Mouse (Mus musculus): ENCODE data around the gene ccdc198. TPM values are rescaled to one million over a fixed set of nuclear protein-coding genes. Genes with fewer than 3 reads are reported as not detected.
"Not testable (repeated sequence)": the region's sequence is repeated elsewhere in the genome, so short reads cannot be mapped to it uniquely, and the experiment has no call there.

The ccdc198 gene
- polyA plus RNA-seq (2012; rRNA removed), result 28.6 and 33.8 TPM in 2 replicates

GRCm38 (mm10) chr14:49245126-49245714 is at the start of gene ccdc198:
TSS of gene ccdc198 (minus strand) at chr14:49245474.
- Histone ChIP-seq H3K27ac (ENCODE audit: control insufficient read depth, insufficient read depth, low read depth, low read length) (no peak within 1 kb of the TSS), H3K27me3 (ENCODE audit: control insufficient read depth, insufficient read depth, low read length) (no peaks in the 10 kb centered on the region), H3K4me3 (ENCODE audit: control insufficient read depth, low read depth, low read length) (peak within 1 kb of the TSS; percentile 78), H3K36me3 (ENCODE audit: control insufficient read depth, insufficient read depth, low read length) (no peaks in the 10 kb centered on the region), H3K4me1 (ENCODE audit: control insufficient read depth, insufficient read depth, low read length) (peaks cover 4% of the 10 kb centered on the region)
- TF ChIP-seq POLR2A (IDR thresholded peaks at IDR 0.05; ENCODE audit: control insufficient read depth, low read depth, low read length) (no peak), CTCF (IDR thresholded peaks at IDR 0.05; ENCODE audit: control insufficient read depth, insufficient read depth, insufficient replicate concordance, low read depth, low read length) (no peak)

- H3K4me3 ChIP-seq (ENCODE audit: control insufficient read depth, low read depth, low read length), result no peak overlapping the region
- H3K27ac ChIP-seq (ENCODE audit: control insufficient read depth, insufficient read depth, low read depth, low read length), result no peak overlapping the region
- no peaks in the 10 kb centered on the region for H3K4me1 ChIP-seq (ENCODE audit: control insufficient read depth, insufficient read depth, low read length)
- no peak for TF ChIP-seq CTCF (IDR thresholded peaks at IDR 0.05; ENCODE audit: control insufficient read depth, insufficient read depth, insufficient replicate concordance, low read depth, low read length)
- TF ChIP-seq POLR2A (IDR thresholded peaks at IDR 0.05; ENCODE audit: control insufficient read depth, low read depth, low read length), result no peak
- no peaks in the 10 kb centered on the region for H3K27me3 ChIP-seq (ENCODE audit: control insufficient read depth, insufficient read depth, low read length)
- H3K36me3 ChIP-seq (ENCODE audit: control insufficient read depth, insufficient read depth, low read length), result no peaks in the 10 kb centered on the region
Observed at GRCm38 (mm10) chr14:49293802-49294449, 48.7 kb upstream of the ccdc198 start.

- no peaks in the 10 kb centered on the region for H3K4me1 ChIP-seq (ENCODE audit: control insufficient read depth, insufficient read depth, low read length)
- H3K27ac ChIP-seq (ENCODE audit: control insufficient read depth, insufficient read depth, low read depth, low read length), result no peak overlapping the region
- TF ChIP-seq POLR2A (IDR thresholded peaks at IDR 0.05; ENCODE audit: control insufficient read depth, low read depth, low read length) (no peak), CTCF (IDR thresholded peaks at IDR 0.05; ENCODE audit: control insufficient read depth, insufficient read depth, insufficient replicate concordance, low read depth, low read length) (no peak)
- H3K36me3 ChIP-seq (ENCODE audit: control insufficient read depth, insufficient read depth, low read length), result no peaks in the 10 kb centered on the region
- no peaks in the 10 kb centered on the region for H3K27me3 ChIP-seq (ENCODE audit: control insufficient read depth, insufficient read depth, low read length)
- H3K4me3 ChIP-seq (ENCODE audit: control insufficient read depth, low read depth, low read length), result no peak overlapping the region
Observed at GRCm38 (mm10) chr14:49290029-49290745, 44.9 kb upstream of the ccdc198 start.

- H3K27me3 ChIP-seq (ENCODE audit: control insufficient read depth, insufficient read depth, low read length), result no peaks in the 10 kb centered on the region
- TF ChIP-seq CTCF (IDR thresholded peaks at IDR 0.05; ENCODE audit: control insufficient read depth, insufficient read depth, insufficient replicate concordance, low read depth, low read length) (no peak), POLR2A (IDR thresholded peaks at IDR 0.05; ENCODE audit: control insufficient read depth, low read depth, low read length) (no peak)
- H3K4me3 ChIP-seq (ENCODE audit: control insufficient read depth, low read depth, low read length), result no peak overlapping the region
- no peaks in the 10 kb centered on the region for H3K36me3 ChIP-seq (ENCODE audit: control insufficient read depth, insufficient read depth, low read length)
- H3K4me1 ChIP-seq (ENCODE audit: control insufficient read depth, insufficient read depth, low read length), result no peaks in the 10 kb centered on the region
- no peak overlapping the region for H3K27ac ChIP-seq (ENCODE audit: control insufficient read depth, insufficient read depth, low read depth, low read length)
Observed at GRCm38 (mm10) chr14:49283784-49284655, 38.7 kb upstream of the ccdc198 start.

- no peak overlapping the region for H3K27ac ChIP-seq (ENCODE audit: control insufficient read depth, insufficient read depth, low read depth, low read length)
- no peaks in the 10 kb centered on the region for H3K4me1 ChIP-seq (ENCODE audit: control insufficient read depth, insufficient read depth, low read length)
- no peak overlapping the region for H3K4me3 ChIP-seq (ENCODE audit: control insufficient read depth, low read depth, low read length)
- no peaks in the 10 kb centered on the region for H3K36me3 ChIP-seq (ENCODE audit: control insufficient read depth, insufficient read depth, low read length)
- TF ChIP-seq CTCF (IDR thresholded peaks at IDR 0.05; ENCODE audit: control insufficient read depth, insufficient read depth, insufficient replicate concordance, low read depth, low read length) (no peak), POLR2A (IDR thresholded peaks at IDR 0.05; ENCODE audit: control insufficient read depth, low read depth, low read length) (no peak)
- H3K27me3 ChIP-seq (ENCODE audit: control insufficient read depth, insufficient read depth, low read length), result no peaks in the 10 kb centered on the region
Observed at GRCm38 (mm10) chr14:49278880-49279279, 33.6 kb upstream of the ccdc198 start.

- not testable (repeated sequence) for H3K36me3 ChIP-seq (ENCODE audit: control insufficient read depth, insufficient read depth, low read length); H3K4me1 ChIP-seq (ENCODE audit: control insufficient read depth, insufficient read depth, low read length); H3K27me3 ChIP-seq (ENCODE audit: control insufficient read depth, insufficient read depth, low read length); H3K4me3 ChIP-seq (ENCODE audit: control insufficient read depth, low read depth, low read length); H3K27ac ChIP-seq (ENCODE audit: control insufficient read depth, insufficient read depth, low read depth, low read length)
Observed at GRCm38 (mm10) chr14:49278479-49278878, 33.2 kb upstream of the ccdc198 start.

- Histone ChIP-seq H3K4me1 (ENCODE audit: control insufficient read depth, insufficient read depth, low read length) (no peaks in the 10 kb centered on the region), H3K4me3 (ENCODE audit: control insufficient read depth, low read depth, low read length) (no peak overlapping the region), H3K36me3 (ENCODE audit: control insufficient read depth, insufficient read depth, low read length) (no peaks in the 10 kb centered on the region), H3K27ac (ENCODE audit: control insufficient read depth, insufficient read depth, low read depth, low read length) (no peak overlapping the region), H3K27me3 (ENCODE audit: control insufficient read depth, insufficient read depth, low read length) (no peaks in the 10 kb centered on the region)
- no peak for TF ChIP-seq CTCF (IDR thresholded peaks at IDR 0.05; ENCODE audit: control insufficient read depth, insufficient read depth, insufficient replicate concordance, low read depth, low read length)
- no peak for TF ChIP-seq POLR2A (IDR thresholded peaks at IDR 0.05; ENCODE audit: control insufficient read depth, low read depth, low read length)
Observed at GRCm38 (mm10) chr14:49277642-49278041, 32.4 kb upstream of the ccdc198 start.

All from testis, adult 2 months (tissue).